Mouse (Mus musculus) neural tube, embryonic 14.5 days (tissue): Measurements from ENCODE around the gene Shmt2. TPM values are rescaled to one million over a fixed set of nuclear protein-coding genes. Genes with fewer than 3 reads are reported as not detected.

Experiments
- ATAC-seq: fragments of 200-750 bp; cut with Nextera tagmentation; 2 replicates; pipeline ENCODE4 v1.8.0; 2017; ENCODE audit warnings: low read depth, mild to moderate bottlenecking, moderate TSS enrichment, moderate library complexity
- H3K27ac ChIP-seq: fragments of 300-500 bp; sonication (generic); 2 replicates; pipeline ENCODE4 v1.5.1; 2014; ENCODE audit warnings: low read depth, mild to moderate bottlenecking, control low read depth, low read length, moderate library complexity, mixed read lengths
- H3K27me3 ChIP-seq: fragments of 300-500 bp; sonication (generic); 2 replicates; pipeline ENCODE4 v1.6.1; 2014; ENCODE audit warnings: low read length; ENCODE audit not compliant: control insufficient read depth, insufficient read depth
- H3K36me3 ChIP-seq: fragments of 300-500 bp; sonication (generic); 2 replicates; pipeline ENCODE4 v1.6.1; 2014; ENCODE audit warnings: low read length, mixed read lengths; ENCODE audit not compliant: control insufficient read depth, insufficient read depth
- H3K4me1 ChIP-seq: fragments of 300-500 bp; sonication (generic); 2 replicates; pipeline ENCODE4 v1.6.1; 2014; ENCODE audit warnings: low read length; ENCODE audit not compliant: control insufficient read depth, insufficient read depth
- H3K4me2 ChIP-seq: fragments of 300-500 bp; sonication (generic); 2 replicates; pipeline ENCODE4 v1.6.1; 2014; ENCODE audit warnings: mild to moderate bottlenecking, low read depth, low read length, control low read depth
- H3K4me3 ChIP-seq: fragments of 300-500 bp; sonication (generic); 2 replicates; pipeline ENCODE4 v1.5.1; 2014; ENCODE audit warnings: low read depth, low read length, control low read depth, mixed read lengths
- H3K9ac ChIP-seq: fragments of 300-500 bp; sonication (generic); replicated peaks from 2 replicates; pipeline ENCODE4 v1.6.1; 2014; ENCODE audit warnings: low read depth, mild to moderate bottlenecking, control low read depth, low read length, mixed read lengths
- H3K9me3 ChIP-seq: fragments of 300-500 bp; sonication (generic); 2 replicates; pipeline ENCODE4 v1.6.1; 2016; ENCODE audit warnings: low read length; ENCODE audit not compliant: control insufficient read depth
- WGBS: fragments of 180-500 bp; shearing (Covaris S2); extraction: QIAGEN DNeasy Blood & Tissue Kit; methylation state at CpG from one replicate; pipeline ENCODE4 v1.1.7; 2014; 5-methylcytosine and 5-hydroxymethylcytosine counted together
- polyA plus RNA-seq: library from polyadenylated mRNA; unstranded; fragments of >200 nt; fragmentation: Nextera tagmentation; extraction: Ambion mirVana; gene quantifications from 2 replicates; pipeline ENCODE4 v1.2.1, GENCODE M21; 2014

The Shmt2 gene
- polyA plus RNA-seq, 1 experiment from 2014 or later, result 46.8 TPM

DNA sequence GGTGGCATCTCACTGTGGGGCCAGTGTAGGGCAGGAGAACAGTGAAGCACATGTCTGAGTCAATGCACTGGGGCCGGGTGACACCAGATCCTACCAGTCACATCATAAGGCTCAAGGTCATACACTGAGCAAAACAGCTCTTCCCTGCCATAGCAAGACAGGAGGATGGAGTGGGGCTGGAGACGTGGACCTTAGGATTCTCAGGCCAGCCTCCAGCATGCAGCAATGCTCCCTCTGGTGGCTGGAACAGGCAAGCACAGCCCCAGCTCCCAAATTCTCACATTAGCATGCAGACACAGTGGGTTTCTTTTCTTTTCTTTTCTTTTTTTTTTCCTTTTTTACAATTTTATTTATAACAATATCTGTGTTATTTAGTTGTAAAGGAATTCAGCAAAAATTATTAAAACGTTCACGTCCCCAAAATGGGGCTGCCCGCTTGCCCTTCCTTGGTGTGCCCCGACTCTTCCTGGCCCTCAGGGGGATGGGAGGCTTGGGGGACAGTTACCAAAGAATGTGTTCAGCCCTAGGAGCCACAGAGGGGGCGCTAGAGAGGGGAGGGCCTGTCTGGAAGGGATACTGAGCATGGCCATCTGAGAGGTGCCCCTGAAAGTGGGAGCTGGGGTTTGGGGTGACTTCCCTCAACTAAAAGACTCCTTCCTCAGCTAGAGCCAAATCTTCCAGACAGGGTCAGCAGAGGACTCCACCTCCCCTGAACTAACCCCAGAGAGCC is 15.8 kb upstream of the Shmt2 start:
- 22% methylated on average over 7 of the region's 7 CpGs for WGBS
- ATAC-seq, result peak; percentile 12; the same call in 1 of the 2 replicates
- Histone ChIP-seq H3K9me3 (no peaks in the 10 kb centered on the region), H3K4me2 (no peak overlapping the region), H3K36me3 (peaks cover 44% of the 10 kb centered on the region), H3K4me3 (no peak overlapping the region), H3K27me3 (no peaks in the 10 kb centered on the region), H3K9ac (no peak overlapping the region), H3K27ac (0 out of 2 replicates have a peak overlapping the region, but pooled peaks have one; percentile 57), H3K4me1 (peaks cover 36% of the 10 kb centered on the region)

DNA sequence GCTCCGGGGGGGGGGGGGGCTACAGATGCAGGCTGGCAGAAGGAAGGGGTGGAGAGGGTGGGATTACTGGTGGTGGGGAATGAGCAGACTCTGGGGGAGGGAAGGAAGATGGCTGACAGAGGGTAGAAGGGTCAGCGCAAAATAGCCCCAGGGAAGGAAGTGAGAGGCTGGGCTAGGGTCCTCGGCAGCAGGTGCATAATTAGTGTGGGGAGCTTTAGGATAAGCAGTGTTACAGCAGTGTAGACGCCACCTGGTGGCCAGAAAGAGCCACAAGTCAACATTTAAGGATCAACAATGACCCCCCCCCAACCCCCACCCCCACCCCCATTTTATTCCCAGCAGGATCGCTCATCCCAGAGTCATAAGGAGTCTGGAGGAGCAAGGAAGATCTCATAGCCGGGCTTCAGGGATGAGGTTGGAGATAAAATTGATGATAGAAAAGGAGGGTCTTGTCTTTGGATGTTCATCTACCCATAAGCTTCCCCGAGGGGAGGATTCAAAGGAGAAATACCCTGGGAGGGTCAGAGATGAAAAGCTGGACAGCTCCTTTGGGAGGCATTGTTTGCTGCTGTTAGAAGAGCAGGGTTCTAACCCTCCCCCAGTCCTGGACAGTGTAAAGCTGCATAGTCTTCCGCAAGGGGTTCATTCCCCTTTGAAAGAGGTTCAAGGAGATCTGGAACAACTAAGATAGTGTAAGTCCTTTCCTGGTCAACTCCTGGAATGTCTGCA is 14.5 kb upstream of the Shmt2 start:
- Histone ChIP-seq H3K9me3 (no peaks in the 10 kb centered on the region), H3K36me3 (peaks cover 33% of the 10 kb centered on the region), H3K27me3 (no peaks in the 10 kb centered on the region), H3K4me2 (peak overlapping the region; percentile 23; the same call in 1 of the 2 replicates), H3K4me1 (peaks cover 41% of the 10 kb centered on the region), H3K27ac (peak overlapping the region; percentile 62), H3K4me3 (no peak overlapping the region), H3K9ac (no peak overlapping the region)
- 9% methylated on average over 8 of the region's 8 CpGs for WGBS
- peak; percentile 12; the same call in 1 of the 2 replicates for ATAC-seq

DNA sequence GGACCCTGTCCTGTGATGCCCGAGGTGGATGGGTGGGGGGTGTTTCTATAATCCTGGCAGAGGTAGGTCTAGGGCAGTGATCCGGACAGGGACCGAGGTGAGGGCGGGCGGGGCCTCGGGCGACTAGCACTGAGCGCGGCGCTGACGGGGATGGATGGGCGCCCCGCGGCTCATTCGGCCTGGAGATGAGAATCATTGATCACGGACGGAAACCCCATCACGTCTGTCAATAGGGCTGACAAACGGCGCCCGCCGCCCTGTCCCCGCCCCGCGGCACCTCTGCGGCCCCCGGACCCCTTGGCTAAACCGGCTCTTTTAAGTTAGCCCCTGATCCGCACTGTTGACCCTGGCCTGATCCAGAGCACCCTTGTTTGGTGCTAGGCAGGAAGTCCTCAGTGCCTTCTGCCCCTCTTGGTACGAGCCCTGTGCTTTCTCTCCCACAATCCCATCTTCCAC is 12.7 kb upstream of the Shmt2 start:
- H3K27me3 ChIP-seq, result no peaks in the 10 kb centered on the region
- peak overlapping the region; percentile 84; the same call in 1 of the 2 replicates for H3K27ac ChIP-seq
- 2% methylated on average over 25 of the region's 30 CpGs for WGBS
- peak overlapping the region; percentile 86 for H3K4me2 ChIP-seq
- H3K9ac ChIP-seq, result peak overlapping the region; percentile 72
- H3K4me3 ChIP-seq, result peak overlapping the region; percentile 67
- peaks cover 18% of the 10 kb centered on the region; the same call in 1 of the 2 replicates for H3K36me3 ChIP-seq
- ATAC-seq, result peak; percentile 19; the same call in 1 of the 2 replicates
- peaks cover 55% of the 10 kb centered on the region for H3K4me1 ChIP-seq
- no peaks in the 10 kb centered on the region for H3K9me3 ChIP-seq

DNA sequence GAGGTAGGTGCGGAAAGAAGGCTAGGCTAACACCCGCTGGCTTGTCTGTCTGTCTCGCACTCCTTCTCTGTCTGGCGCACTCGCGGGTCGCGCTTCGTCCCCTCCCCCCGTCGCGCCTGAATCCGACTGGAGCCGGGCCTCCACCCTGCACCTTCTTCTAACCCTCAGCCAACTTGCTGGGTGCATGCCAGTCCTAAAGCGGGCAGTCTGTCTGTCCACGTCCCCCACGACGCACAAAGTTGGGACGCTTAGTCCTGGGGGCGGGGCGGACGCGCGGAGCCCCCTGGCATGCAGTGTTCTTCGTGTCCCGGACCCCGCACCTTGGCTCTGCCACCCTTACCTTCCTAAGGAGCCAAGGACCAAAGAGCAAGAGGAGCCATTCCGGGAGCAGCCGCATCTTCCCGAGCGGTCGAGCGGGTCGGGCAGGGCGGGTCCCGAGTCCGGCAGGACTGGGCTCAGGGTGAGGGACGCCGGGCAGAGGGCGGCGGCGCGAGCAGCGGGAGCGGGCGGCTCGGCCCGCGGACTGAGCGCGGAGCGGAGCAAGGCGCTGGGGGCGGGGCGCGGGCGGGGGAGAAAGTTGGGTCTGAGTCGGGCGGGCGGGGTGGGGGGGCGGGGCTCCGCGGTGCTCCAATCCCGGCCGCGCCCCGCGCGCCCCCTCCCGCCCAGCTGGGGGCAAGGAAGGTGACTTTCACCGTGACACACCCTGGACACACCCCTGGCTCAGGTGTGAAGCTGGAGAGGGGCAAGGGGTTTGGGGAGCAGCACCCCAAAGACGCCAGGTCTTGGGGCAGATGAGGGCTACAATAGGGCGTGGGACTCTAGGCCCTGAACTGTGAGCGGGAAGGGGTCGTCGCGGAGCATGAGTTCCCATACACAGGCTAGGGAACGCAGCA is 12.0 kb upstream of the Shmt2 start, which contains the start of gene Nxph4:
Nxph4 (minus strand) TSS at position 524 of the 893 bp plus-strand sequence.
- no peak for ATAC-seq
- WGBS, result 0% methylated on average over 43 of the region's 78 CpGs
- peaks cover 62% of the 10 kb centered on the region for H3K4me1 ChIP-seq

DNA sequence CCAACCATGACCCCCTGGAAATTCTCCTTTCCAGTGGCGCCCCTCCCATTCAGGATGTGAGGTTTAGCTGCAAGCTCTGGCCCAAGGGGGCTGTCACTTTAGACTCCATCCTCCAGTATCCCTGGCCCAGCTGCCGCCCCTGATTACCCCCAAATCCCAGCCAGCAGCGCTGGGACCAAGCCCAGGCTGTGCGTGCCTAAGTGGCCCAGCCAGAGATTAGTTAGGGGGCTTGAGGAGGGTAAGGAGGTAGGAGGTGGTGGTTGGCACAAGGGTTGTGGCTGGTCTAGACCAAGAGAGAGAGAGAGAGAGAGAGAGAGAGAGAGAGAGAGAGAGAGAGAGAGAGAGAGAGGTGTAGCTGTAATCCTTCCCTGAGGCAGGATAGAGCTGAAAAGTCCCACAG is 9.3 kb upstream of the Shmt2 start:
- peaks cover 80% of the 10 kb centered on the region for H3K4me1 ChIP-seq
- H3K27me3 ChIP-seq, result no peaks in the 10 kb centered on the region
- no peak for ATAC-seq
- peak overlapping the region; percentile 84 for H3K27ac ChIP-seq
- H3K9me3 ChIP-seq, result no peaks in the 10 kb centered on the region
- no peaks in the 10 kb centered on the region for H3K36me3 ChIP-seq
- H3K4me3 ChIP-seq, result peak overlapping the region; percentile 67
- 0% methylated on average over 4 of the region's 4 CpGs for WGBS
- peak overlapping the region; percentile 48 for H3K9ac ChIP-seq
- peak overlapping the region; percentile 86 for H3K4me2 ChIP-seq

More for the DNA sequence above, 12.0 kb upstream of the Shmt2 start, which contains the start of gene Nxph4:
- no peaks in the 10 kb centered on the region for H3K9me3 ChIP-seq
- peak within 1 kb of the TSS; percentile 67 for H3K4me3 ChIP-seq
- H3K27ac ChIP-seq, result peak within 1 kb of the TSS; percentile 84
- H3K9ac ChIP-seq, result peak within 1 kb of the TSS; percentile 72
- peaks cover 11% of the 10 kb centered on the region; the same call in 1 of the 2 replicates for H3K36me3 ChIP-seq
- no peaks in the 10 kb centered on the region for H3K27me3 ChIP-seq
- H3K4me2 ChIP-seq, result peak within 1 kb of the TSS; percentile 86

DNA sequence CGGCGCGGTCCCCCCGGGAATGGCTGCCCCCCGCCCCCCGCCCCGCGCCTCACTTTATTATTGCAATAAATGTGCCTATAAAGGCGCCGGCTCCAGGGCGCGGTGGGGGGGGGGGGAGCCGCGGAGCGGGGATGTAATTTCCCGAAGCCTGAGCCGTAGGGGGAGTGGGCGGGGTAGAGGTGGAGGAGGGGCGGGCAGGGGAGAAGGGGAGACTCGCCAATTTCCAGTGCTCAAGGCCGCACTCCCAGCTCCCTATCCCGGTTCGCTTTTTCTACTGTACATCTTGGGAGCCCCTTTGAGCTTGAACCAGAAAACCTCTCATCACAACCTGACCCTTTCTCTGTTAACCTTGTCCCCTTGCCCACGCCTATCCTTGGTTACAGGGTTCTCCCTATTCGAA is 8.7 kb upstream of the Shmt2 start:
- no peaks in the 10 kb centered on the region for H3K27me3 ChIP-seq
- peaks cover 80% of the 10 kb centered on the region for H3K4me1 ChIP-seq
- ATAC-seq, result peak; percentile 3; the same call in 1 of the 2 replicates

DNA sequence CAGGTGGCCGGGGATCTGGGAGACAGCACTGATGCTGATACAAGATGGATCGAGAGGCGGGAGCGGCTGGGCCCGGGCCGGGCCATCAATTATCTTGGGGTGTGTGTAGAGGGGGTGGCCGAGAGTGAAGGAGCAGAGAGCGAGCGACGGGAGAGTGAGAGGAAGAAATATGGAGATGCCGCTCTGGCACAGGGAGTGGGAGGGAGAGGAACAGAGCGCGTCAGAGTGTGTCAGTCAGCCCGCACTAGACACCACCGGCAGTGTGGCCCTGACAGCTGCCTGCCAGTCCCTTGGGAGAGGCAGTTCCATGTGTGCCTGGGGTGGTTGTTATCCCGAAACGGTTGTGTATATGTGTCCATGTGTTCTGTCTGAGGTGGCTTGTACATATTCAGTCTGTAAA is 5.2 kb upstream of the Shmt2 start:
- H3K4me2 ChIP-seq, result peak overlapping the region; percentile 86
- 2% methylated on average over 17 of the region's 17 CpGs for WGBS
- no peaks in the 10 kb centered on the region for H3K36me3 ChIP-seq
- peak overlapping the region; percentile 84 for H3K27ac ChIP-seq
- H3K9ac ChIP-seq, result peak overlapping the region; percentile 42
- peak overlapping the region; percentile 3; the same call in 1 of the 2 replicates for H3K4me3 ChIP-seq
- no peaks in the 10 kb centered on the region for H3K9me3 ChIP-seq
- no peaks in the 10 kb centered on the region for H3K27me3 ChIP-seq
- H3K4me1 ChIP-seq, result peaks cover 69% of the 10 kb centered on the region
- peak; percentile 53 for ATAC-seq

More for the DNA sequence above, 8.7 kb upstream of the Shmt2 start:
- Histone ChIP-seq H3K36me3 (no peaks in the 10 kb centered on the region), H3K4me3 (peak overlapping the region; percentile 67), H3K27ac (peak overlapping the region; percentile 84), H3K4me2 (peak overlapping the region; percentile 86), H3K9ac (peak overlapping the region; percentile 48), H3K9me3 (no peaks in the 10 kb centered on the region)
- WGBS, result under 1% methylated on average over 21 of the region's 25 CpGs

DNA sequence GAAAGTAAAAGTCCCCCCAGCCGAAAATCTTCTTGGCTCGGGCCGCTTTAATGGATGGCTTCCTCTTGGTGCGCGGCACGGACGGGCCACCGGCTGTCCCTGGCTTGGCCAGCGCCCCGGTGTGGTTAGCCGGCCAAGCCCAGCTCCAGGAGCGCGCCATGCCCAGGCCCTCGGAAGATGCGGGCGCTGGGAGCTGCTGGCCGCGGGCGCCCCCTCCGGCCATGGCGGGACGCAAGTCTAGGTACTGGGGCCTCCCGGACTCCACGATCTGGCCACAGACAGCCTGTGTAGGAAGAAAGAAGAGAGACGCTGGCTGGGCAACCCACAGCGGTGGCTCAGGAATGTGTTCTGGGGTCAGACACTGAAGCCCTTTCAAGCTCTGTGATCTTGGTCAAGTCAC is 4.4 kb upstream of the Shmt2 start:
- Histone ChIP-seq H3K36me3 (no peaks in the 10 kb centered on the region), H3K27me3 (no peaks in the 10 kb centered on the region), H3K27ac (peak overlapping the region; percentile 84), H3K4me2 (peak overlapping the region; percentile 86), H3K9ac (peak overlapping the region; percentile 42), H3K9me3 (no peaks in the 10 kb centered on the region), H3K4me1 (peaks cover 68% of the 10 kb centered on the region), H3K4me3 (peak overlapping the region; percentile 19)
- 1% methylated on average over 26 of the region's 26 CpGs for WGBS
- no peak for ATAC-seq
